Mouse (Mus musculus) lung, adult 2 months (tissue): ENCODE data around the gene Mvb12a. TPM values are rescaled to one million over a fixed set of nuclear protein-coding genes. Genes with fewer than 3 reads are reported as not detected.
"Not testable (repeated sequence)": the region's sequence is repeated elsewhere in the genome, so short reads cannot be mapped to it uniquely, and the experiment has no call there.

Experiments
- DNase-seq: peaks from one replicate; pipeline ENCODE4 v3.0.0; 2022
- H3K4me1 ChIP-seq: fragments of 200-500 bp; 2 replicates; pipeline ENCODE4 v1.6.1; 2011; ENCODE audit warnings: low read length; ENCODE audit not compliant: control insufficient read depth, insufficient read depth
- H3K4me3 ChIP-seq: fragments of 200-500 bp; replicated peaks from 2 replicates; pipeline ENCODE3; 2011; ENCODE audit warnings: low read depth, mild to moderate bottlenecking, control low read depth, low read length; ENCODE audit errors: extremely low read depth
- CTCF ChIP-seq: fragments of 200-500 bp; IDR thresholded peaks from 2 replicates; pipeline ENCODE4 v1.5.1; 2011; ENCODE audit warnings: mild to moderate bottlenecking, low read length, control low read depth; ENCODE audit not compliant: insufficient read depth
- POLR2A ChIP-seq: fragments of 200-500 bp; IDR thresholded peaks from 2 replicates; pipeline ENCODE4 v1.6.1; 2011; ENCODE audit warnings: low read depth, mild to moderate bottlenecking, control low read depth, low read length, borderline replicate concordance; ENCODE audit errors: extremely low read depth
- WGBS: fragments of 180-500 bp; shearing (Covaris S2); methylation state at CpG from one replicate; pipeline ENCODE4 v1.1.7; 2018; 5-methylcytosine and 5-hydroxymethylcytosine counted together
- polyA plus RNA-seq: library from polyadenylated mRNA; depleted of rRNA; stranded (reverse); fragments of >200 nt; gene quantifications from 2 replicates; pipeline ENCODE4 v1.2.3, GENCODE M21; 2012

Mvb12a gene
- polyA plus RNA-seq, 1 experiment: 132 TPM

GRCm38 (mm10) chr8:71505979-71506378, 36.7 kb upstream of the Mvb12a start:
- no peak for TF ChIP-seq POLR2A
- TF ChIP-seq CTCF: no peak
- 61% methylated on average over 4 of the region's 4 CpGs for WGBS
- Histone ChIP-seq H3K4me1 (peaks cover 5% of the 10 kb centered on the region; the same call in 1 of the 2 replicates), H3K4me3 (no peak overlapping the region)
- no peak for DNase-seq

- DNase-seq: peak; percentile 31
- WGBS: 1% methylated on average over 61 of the region's 61 CpGs
These were observed 35.1 kb upstream of the Mvb12a start for GRCm38 (mm10) chr8:71507589-71508104.

GRCm38 (mm10) chr8:71509316-71509715, 33.4 kb upstream of the Mvb12a start:
- peaks cover 8% of the 10 kb centered on the region for H3K4me1 ChIP-seq
- DNase-seq: no peak
- TF ChIP-seq POLR2A (no peak), CTCF (no peak)
- 50% methylated on average over 2 of the region's 2 CpGs for WGBS
- peak overlapping the region; percentile 40 for H3K4me3 ChIP-seq

More at GRCm38 (mm10) chr8:71507589-71508104, 35.1 kb upstream of the Mvb12a start:
- peak overlapping the region; percentile 46 for H3K4me3 ChIP-seq
- peaks cover 5% of the 10 kb centered on the region for H3K4me1 ChIP-seq
- TF ChIP-seq POLR2A (no peak), CTCF (no peak)

GRCm38 (mm10) chr8:71511644-71512043, 31.1 kb upstream of the Mvb12a start, which contains the start of gene Plvap:
TSS of gene Plvap (minus strand) at chr8:71511752.
- DNase-seq: peak; percentile 35
- peak within 1 kb of the TSS; percentile 96 for H3K4me3 ChIP-seq
- WGBS: 17% methylated on average over 14 of the region's 14 CpGs

GRCm38 (mm10) chr8:71513018-71513754, 29.5 kb upstream of the Mvb12a start:
- peaks cover 8% of the 10 kb centered on the region for H3K4me1 ChIP-seq
- no peak for DNase-seq
- TF ChIP-seq POLR2A (no peak), CTCF (no peak)
- no peak overlapping the region for H3K4me3 ChIP-seq
- WGBS: 52% methylated on average over 15 of the region's 15 CpGs

More at GRCm38 (mm10) chr8:71511644-71512043, 31.1 kb upstream of the Mvb12a start, which contains the start of gene Plvap:
- TF ChIP-seq POLR2A: peak; percentile 90; the same call in 1 of the 2 replicates
- no peak for TF ChIP-seq CTCF
- peaks cover 8% of the 10 kb centered on the region for H3K4me1 ChIP-seq

- H3K4me3 ChIP-seq: no peak overlapping the region
- 78% methylated on average over 5 of the region's 5 CpGs for WGBS
- no peak for DNase-seq
- peaks cover 8% of the 10 kb centered on the region for H3K4me1 ChIP-seq
- TF ChIP-seq POLR2A (no peak), CTCF (no peak)
These were observed 27.7 kb upstream of the Mvb12a start for GRCm38 (mm10) chr8:71515043-71515442.

- Histone ChIP-seq H3K4me3 (no peak overlapping the region), H3K4me1 (peaks cover 10% of the 10 kb centered on the region)
- 13% methylated on average over 6 of the region's 6 CpGs for WGBS
- no peak for TF ChIP-seq POLR2A
- no peak for TF ChIP-seq CTCF
- no peak for DNase-seq
These were observed 25.9 kb upstream of the Mvb12a start for GRCm38 (mm10) chr8:71516786-71517185.

GRCm38 (mm10) chr8:71519037-71519825, 23.5 kb upstream of the Mvb12a start:
- not testable (repeated sequence) for H3K4me3 ChIP-seq, H3K4me1 ChIP-seq
- peak; percentile 42 for DNase-seq
- peak; percentile 75 for TF ChIP-seq CTCF
- WGBS: 25% methylated on average over 10 of the region's 10 CpGs

- 7% methylated on average over 17 of the region's 17 CpGs for WGBS
- no peak overlapping the region for H3K4me3 ChIP-seq
- DNase-seq: peak; percentile 97
- H3K4me1 ChIP-seq: peaks cover 8% of the 10 kb centered on the region; the same call in 1 of the 2 replicates
- TF ChIP-seq CTCF (peak; percentile 88), POLR2A (no peak)
These were observed 21.1 kb upstream of the Mvb12a start for GRCm38 (mm10) chr8:71521634-71522033.
